In genomic region chr4:130557852-130558251, GRCm38 (mm10) we compare ENCODE assay signal across 9 mouse cellular contexts. TPM values are rescaled to one million over a fixed set of nuclear protein-coding genes. Genes with fewer than 3 reads are reported as not detected.
DNase-seq lines count a peak whose midpoint lies in the region; ATAC-seq and TF ChIP-seq lines count a peak whose summit lies in the region.
"Had no signal": no experiment of that assay in that cellular context is flagged by ENCODE, and none has a peak within 500 bp of the region (broad histone marks: within the 10 kb centered on the region; RNA-seq: fewer than 3 reads in every experiment).

No protein-coding gene starts in this region.

- no peaks in the 10 kb centered on the region for H3K27me3 ChIP-seq in forebrain, embryonic 16.5 days (replicated peaks; ENCODE audit: control insufficient read depth, insufficient read depth, low read length)
- H3K27me3 ChIP-seq in forebrain, embryonic 15.5 days: no peaks in the 10 kb centered on the region
- H3K27me3 ChIP-seq in E14TG2a.4 (ENCODE audit: insufficient read depth, low read length): no peaks in the 10 kb centered on the region
- no peaks in the 10 kb centered on the region for H3K27me3 ChIP-seq in kidney, adult 2 months (replicated peaks; ENCODE audit: control insufficient read depth, insufficient read depth, low read length)

- no peak overlapping the region for H3K4me3 ChIP-seq in forebrain, embryonic 16.5 days (replicated peaks; ENCODE audit: low read length)
- H3K4me3 ChIP-seq in forebrain, embryonic 15.5 days: no peak overlapping the region
- 0 out of 2 replicates have a peak overlapping the region, but pooled peaks have one; percentile 14 for H3K4me3 ChIP-seq in E14TG2a.4 (replicated peaks; ENCODE audit: low read length)
- no peak overlapping the region for H3K4me3 ChIP-seq in kidney, adult 2 months (ENCODE audit: insufficient read depth, low read depth, low read length)

- H3K36me3 ChIP-seq in forebrain, embryonic 16.5 days (ENCODE audit: control insufficient read depth, insufficient read depth): no peaks in the 10 kb centered on the region
- H3K36me3 ChIP-seq in forebrain, embryonic 15.5 days: no peaks in the 10 kb centered on the region
- H3K36me3 ChIP-seq in E14TG2a.4 (ENCODE audit: insufficient read depth, low read length): peaks cover 9% of the 10 kb centered on the region
- no peaks in the 10 kb centered on the region for H3K36me3 ChIP-seq in kidney, adult 2 months (ENCODE audit: control insufficient read depth, insufficient read depth, low read length)

- 0 out of 2 replicates have a peak, but pooled peaks have one; percentile 19 for ATAC-seq in forebrain, embryonic 16.5 days
- no peak for ATAC-seq in forebrain, embryonic 15.5 days (replicated peaks)

- H3K9me3 ChIP-seq in forebrain, embryonic 16.5 days (ENCODE audit: control insufficient read depth, low read length): no peaks in the 10 kb centered on the region
- no peaks in the 10 kb centered on the region for H3K9me3 ChIP-seq in forebrain, embryonic 15.5 days
- no peaks in the 10 kb centered on the region for H3K9me3 ChIP-seq in E14TG2a.4 (ENCODE audit: low read length)

- 57% methylated on average over 12 of the region's 12 CpGs for WGBS in forebrain, embryonic 16.5 days
- WGBS in forebrain, embryonic 15.5 days: 61% methylated on average over 12 of the region's 12 CpGs
- 31% methylated on average over 12 of the region's 12 CpGs for WGBS in kidney, adult 2 months

- no peak for TF ChIP-seq CTCF in E14TG2a.4 (conservative IDR thresholded peaks at IDR 0.05; ENCODE audit: low read length)
- 0 out of 2 replicates have a peak, but pooled peaks have one; percentile 5 for TF ChIP-seq CTCF in kidney, adult 2 months (conservative IDR thresholded peaks at IDR 0.05; ENCODE audit: insufficient read depth, insufficient read length, low read depth, low read length)

- H3K27ac ChIP-seq in forebrain, embryonic 16.5 days (ENCODE audit: low read length): no peak overlapping the region
- H3K27ac ChIP-seq in forebrain, embryonic 15.5 days (replicated peaks): no peak overlapping the region
- no peak overlapping the region for H3K27ac ChIP-seq in kidney, adult 2 months (ENCODE audit: insufficient read depth, low read depth, low read length)

- H3K9ac ChIP-seq in forebrain, embryonic 16.5 days (replicated peaks; ENCODE audit: low read depth, low read length): no peak overlapping the region
- H3K9ac ChIP-seq in forebrain, embryonic 15.5 days (replicated peaks): no peak overlapping the region

- DNase-seq in cerebellum, postnatal 10 days: peak; percentile 92 to 94
- DNase-seq in kidney, adult 2 months: peak; percentile 87
- no peak for DNase-seq in thymus, postnatal 4 days
- no peak for DNase-seq in thymus, postnatal 36 days
- no peak for DNase-seq in B cell, adult 2 months

- no peak overlapping the region for H3K4me2 ChIP-seq in forebrain, embryonic 16.5 days (ENCODE audit: low read length)
- no peak overlapping the region for H3K4me2 ChIP-seq in forebrain, embryonic 15.5 days (replicated peaks)
- H3K4me2 ChIP-seq: liver, embryonic 11.5 days had no signal

- peaks cover 24% of the 10 kb centered on the region for H3K4me1 ChIP-seq in forebrain, embryonic 16.5 days (replicated peaks; ENCODE audit: control insufficient read depth, insufficient read depth, low read length)
- H3K4me1 ChIP-seq in forebrain, embryonic 15.5 days: peaks cover 38% of the 10 kb centered on the region
- H3K4me1 ChIP-seq in E14TG2a.4 (replicated peaks; ENCODE audit: low read depth, low read length): peaks cover 81% of the 10 kb centered on the region
- H3K4me1 ChIP-seq in kidney, adult 2 months (ENCODE audit: control insufficient read depth, insufficient read depth, low read length): no peaks in the 10 kb centered on the region; the same call in 1 of the 2 replicates

- TF ChIP-seq POLR2A in kidney, adult 2 months (IDR thresholded peaks at IDR 0.05; ENCODE audit: low read depth, low read length): no peak

RNA-seq across cellular contexts. Expression of gene Nkain1, which starts 16.1 kb away (rescaled TPM):
- 7.1 and 8.1 TPM in 2 replicates for polyA plus RNA-seq in forebrain, embryonic 16.5 days (2015; fragmentation: Nextera tagmentation; extraction: Ambion mirVana)
- 9.3 TPM in 2 replicates for polyA plus RNA-seq in forebrain, embryonic 15.5 days (2015; fragmentation: Nextera tagmentation; extraction: Ambion mirVana)
- 25.7 and 29.3 TPM in 2 replicates for polyA plus RNA-seq in kidney, adult 2 months (2012; rRNA removed)

Comparison
In these comparisons a context has a peak if more than half of its experiments do, and no peak if none do; other contexts are left out.
1. DNase-seq: peak in cerebellum, postnatal 10 days (2 of 2) and kidney, adult 2 months (single experiment); none in thymus, postnatal 4 days (single experiment), thymus, postnatal 36 days (0 of 2) and B cell, adult 2 months (0 of 2).